Mouse (Mus musculus) stomach, adult 2 months (tissue): Measurements from ENCODE around the gene Dntt. TPM values are rescaled to one million over a fixed set of nuclear protein-coding genes. Genes with fewer than 3 reads are reported as not detected.

ENCODE experiments used
- polyA plus RNA-seq: library from polyadenylated mRNA; depleted of rRNA; stranded (reverse); fragments of >200 nt; gene quantifications from 2 replicates; pipeline ENCODE4 v1.2.3, GENCODE M21; 2012; rRNA removed

The Dntt gene
- 0.05 TPM in 1 of 2 replicates, not detected in the other for polyA plus RNA-seq

DNA sequence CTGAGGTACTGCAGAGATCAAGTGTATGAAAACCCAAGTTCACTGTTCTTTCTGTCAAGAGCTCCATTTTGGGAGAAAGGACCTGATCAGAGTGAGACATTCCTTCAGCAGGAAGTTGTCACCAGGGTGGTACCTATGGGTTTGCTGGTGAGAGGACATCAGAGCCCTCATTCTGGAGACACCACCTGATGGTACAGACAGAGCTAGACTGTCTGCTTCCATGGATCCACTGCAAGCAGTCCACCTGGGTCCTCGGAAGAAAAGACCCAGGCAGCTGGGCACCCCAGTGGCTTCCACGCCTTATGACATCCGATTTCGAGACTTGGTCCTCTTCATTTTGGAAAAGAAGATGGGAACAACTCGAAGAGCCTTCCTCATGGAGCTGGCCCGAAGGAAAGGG, at the start of gene Dntt:
Gene Dntt, plus strand, starts transcription at position 57 of the 400 bp plus-strand sequence.

DNA sequence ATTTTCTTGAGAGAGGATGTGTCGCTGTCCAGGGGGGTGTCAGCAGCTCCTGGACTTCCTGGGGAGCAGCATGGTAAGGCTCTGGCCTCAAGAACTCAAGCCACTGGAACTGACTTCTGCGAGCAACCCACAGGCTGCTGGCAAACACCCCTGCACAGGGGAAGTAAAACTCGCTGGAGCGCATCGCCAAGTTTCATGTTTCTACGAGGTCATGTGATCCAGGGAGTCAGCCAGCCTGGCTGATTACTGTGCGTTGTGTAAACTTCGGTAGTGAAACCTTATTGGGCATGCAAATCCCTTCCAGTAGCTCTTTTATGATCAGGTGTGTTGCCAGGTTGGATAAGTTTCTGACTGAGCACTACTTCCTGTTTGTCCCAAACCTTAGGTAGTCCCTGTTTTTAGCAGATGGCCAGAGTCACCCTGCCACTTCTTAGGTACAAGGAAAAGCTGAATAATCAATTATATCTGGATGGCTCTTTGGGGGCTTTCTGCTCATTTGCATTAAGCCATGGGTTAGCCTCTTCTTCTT, 35.0 kb upstream of the Dntt start, which contains the start of gene Blnk:
Gene Blnk, minus strand, starts transcription at position 479 of the 529 bp plus-strand sequence.

DNA sequence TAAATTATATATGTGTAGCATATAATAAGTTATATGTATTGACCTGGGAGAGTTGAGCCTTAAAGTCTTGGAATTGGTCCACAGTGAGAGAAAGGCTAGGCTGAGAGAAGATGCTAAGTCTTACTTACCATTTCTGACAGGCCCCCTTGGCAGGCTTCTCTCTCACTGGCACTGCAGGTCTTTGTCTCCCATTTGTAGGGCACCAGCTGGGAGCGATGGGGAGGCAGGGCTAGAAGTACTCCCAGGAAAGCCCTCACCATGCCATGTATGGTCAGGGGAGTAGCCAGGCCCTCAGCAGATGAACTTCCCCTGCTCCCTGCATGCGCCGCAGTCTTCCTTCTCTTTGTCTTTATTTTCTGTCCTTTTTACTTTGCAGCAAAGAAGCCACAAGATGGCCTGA, 47.8 kb downstream of the Dntt start, which contains the start of gene Opalin:
Gene Opalin, minus strand, starts transcription at position 208 of the 400 bp plus-strand sequence.

Other genes starting within 250 kb of the Dntt start
- gene Ccnj, start 198.0 kb upstream of the Dntt start, polyA plus RNA-seq, result 2.0 and 2.2 TPM in 2 replicates
- gene Zfp518a, start 134.6 kb upstream of the Dntt start, polyA plus RNA-seq, result 0.04 and 0.08 TPM in 2 replicates
- 2.2 and 4.1 TPM in 2 replicates for gene Blnk, start 34.7 kb upstream of the Dntt start, polyA plus RNA-seq
- not detected in 2 replicates for gene Opalin, start 47.8 kb downstream of the Dntt start, polyA plus RNA-seq
- gene Tll2, start 177.6 kb downstream of the Dntt start, polyA plus RNA-seq, result 0.03 and 0.04 TPM in 2 replicates
- 14.7 and 18.6 TPM in 2 replicates for gene Tm9sf3, start 234.7 kb downstream of the Dntt start, polyA plus RNA-seq